Mouse (Mus musculus): Measurements from ENCODE around the gene Gm21679.
"Not testable (repeated sequence)": the region's sequence is repeated elsewhere in the genome, so short reads cannot be mapped to it uniquely, and the experiment has no call there.

Gm21679 gene

GRCm38 (mm10) chrY:29683270-29683669, at the start of gene Gm21679:
TSS of gene Gm21679 (minus strand) at chrY:29683370.
- not testable (repeated sequence) for DNase-seq
